Mouse (Mus musculus): ENCODE data around the gene Ina. TPM values are rescaled to one million over a fixed set of nuclear protein-coding genes. Genes with fewer than 3 reads are reported as not detected.

Ina gene
- 100 to 1,000 TPM; 170 to 180 TPM for total RNA-seq (2021)
- long read RNA-seq, experiment 1, transcript Ina-201 (3 exons, 3,240 nt) = major isoform, 138 of 146 reads
- long read RNA-seq, experiment 1, partial matches to known transcripts = 1 of 146 reads
- long read RNA-seq, experiment 1, other reads (novel, unspliced or antisense) = 7 of 146 reads
- long read RNA-seq, experiment 2, transcript Ina-201 (3 exons, 3,240 nt) = major isoform, 223 of 240 reads
- long read RNA-seq, experiment 2, partial matches to known transcripts = 2 of 240 reads
- long read RNA-seq, experiment 2, other reads (novel, unspliced or antisense) = 15 of 240 reads

DNA sequence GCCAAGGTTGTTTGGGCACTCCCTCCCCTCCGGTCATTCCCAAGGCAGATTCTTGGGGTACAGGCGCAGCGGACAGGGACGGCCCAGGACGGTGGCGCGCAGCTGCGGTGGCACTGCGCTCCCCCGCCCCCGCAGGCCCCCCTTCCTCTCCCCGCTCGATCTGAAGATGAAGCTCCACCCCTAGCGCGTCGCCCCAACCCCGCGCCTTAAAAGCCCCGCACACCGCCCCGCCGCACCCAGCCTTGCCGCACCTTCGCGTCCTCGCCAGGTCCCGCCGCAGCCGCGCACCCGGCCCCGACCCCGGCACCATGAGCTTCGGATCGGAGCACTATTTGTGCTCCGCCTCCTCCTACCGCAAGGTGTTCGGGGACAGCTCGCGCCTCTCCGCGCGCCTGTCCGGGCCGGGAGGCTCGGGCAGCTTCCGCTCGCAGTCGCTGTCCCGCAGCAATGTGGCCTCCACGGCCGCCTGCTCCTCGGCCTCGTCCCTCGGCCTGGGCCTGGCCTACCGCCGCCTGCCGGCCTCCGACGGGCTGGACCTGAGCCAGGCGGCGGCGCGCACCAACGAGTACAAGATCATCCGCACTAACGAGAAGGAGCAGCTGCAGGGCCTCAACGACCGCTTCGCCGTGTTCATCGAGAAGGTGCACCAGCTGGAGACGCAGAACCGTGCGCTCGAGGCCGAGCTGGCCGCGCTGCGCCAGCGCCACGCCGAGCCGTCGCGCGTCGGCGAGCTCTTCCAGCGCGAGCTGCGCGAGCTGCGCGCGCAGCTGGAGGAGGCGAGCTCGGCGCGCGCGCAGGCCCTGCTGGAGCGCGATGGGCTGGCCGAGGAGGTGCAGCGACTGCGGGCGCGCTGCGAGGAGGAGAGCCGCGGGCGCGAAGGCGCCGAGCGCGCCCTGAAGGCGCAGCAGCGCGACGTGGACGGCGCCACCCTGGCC, at the start of gene Ina, which contains the start of gene Nt5c2:
Gene Ina, plus strand, starts transcription at position 252 of the 935 bp plus-strand sequence.
Gene Nt5c2, minus strand, starts transcription at position 707 of the 935 bp plus-strand sequence.
- H3K4me3 ChIP-seq = peak within 1 kb of the TSS; percentile 81
- peak; percentile 32; the same call in 1 of the 2 replicates for TF ChIP-seq CTCF (conservative IDR thresholded peaks at IDR 0.05)
- peak within 1 kb of the TSS; percentile 99 for H3K27ac ChIP-seq
- peak; percentile 70 to 74 for DNase-seq (ENCODE audit: low spot score in 2 of 2)

DNA sequence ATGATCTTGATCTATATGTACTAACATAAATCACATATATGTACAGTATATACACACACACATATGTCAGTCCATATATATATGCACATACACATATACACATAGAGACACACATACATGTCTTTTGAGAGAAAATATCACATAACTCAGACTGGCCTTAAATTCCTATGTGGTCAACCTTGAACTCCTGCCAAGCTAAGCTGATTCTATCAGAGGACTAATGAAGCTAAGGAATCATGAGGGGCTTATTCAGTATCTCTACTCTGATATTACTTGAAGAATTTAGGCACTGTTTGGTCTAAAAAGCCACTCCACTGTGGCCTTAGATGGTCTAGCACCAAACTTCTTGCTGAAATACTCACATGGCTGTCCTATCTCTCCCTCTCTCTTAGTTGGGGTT, 49.0 kb upstream of the Ina start:
- no peak overlapping the region for H3K4me3 ChIP-seq
- no peak overlapping the region for H3K27ac ChIP-seq
- no peak for DNase-seq (ENCODE audit: low spot score in 2 of 2)
- no peak for TF ChIP-seq CTCF (conservative IDR thresholded peaks at IDR 0.05)

DNA sequence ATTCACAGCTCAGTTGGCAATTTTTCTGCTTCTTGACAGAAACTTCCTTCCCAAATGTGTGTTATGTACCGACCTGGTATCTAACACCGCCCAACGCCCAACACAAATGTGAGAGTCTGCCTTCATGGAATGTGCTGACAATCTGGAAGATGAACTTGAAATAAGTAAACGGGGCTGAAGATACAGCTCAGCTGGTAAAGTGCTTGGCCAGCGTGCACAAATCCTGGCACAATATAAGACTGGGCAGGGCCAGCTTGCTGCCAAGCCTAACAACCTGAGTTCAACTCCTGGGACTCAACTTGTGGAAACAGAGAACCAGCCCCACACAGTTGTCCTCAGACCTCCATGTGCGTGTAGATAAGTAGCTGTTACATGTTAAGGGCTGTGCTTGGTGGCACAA, 48.2 kb upstream of the Ina start:
- DNase-seq (ENCODE audit: low spot score in 2 of 2) = no peak
- H3K27ac ChIP-seq = no peak overlapping the region
- TF ChIP-seq CTCF (conservative IDR thresholded peaks at IDR 0.05) = no peak
- no peak overlapping the region for H3K4me3 ChIP-seq

DNA sequence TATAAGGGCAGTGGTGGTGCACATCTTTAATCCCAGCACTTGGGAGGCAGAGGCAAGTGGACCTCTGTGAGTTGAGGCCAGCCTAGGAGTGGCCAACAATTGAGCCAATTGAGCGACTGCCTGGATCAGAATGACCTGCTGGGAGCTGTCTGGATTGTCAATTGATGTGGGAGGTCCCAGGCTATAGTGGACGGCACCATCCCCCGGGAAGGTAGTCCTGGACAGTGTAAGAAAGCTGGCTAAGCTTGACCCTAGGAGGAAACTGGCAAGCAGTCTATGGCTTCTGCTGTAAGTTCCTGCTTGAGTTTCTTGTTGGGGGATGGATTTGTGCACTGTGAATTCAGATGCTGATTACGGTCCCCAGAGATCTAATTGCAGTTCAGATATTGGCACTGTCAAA, 46.6 kb upstream of the Ina start:
- no peak for TF ChIP-seq CTCF (conservative IDR thresholded peaks at IDR 0.05)
- no peak overlapping the region for H3K27ac ChIP-seq
- DNase-seq (ENCODE audit: low spot score in 2 of 2) = no peak
- no peak overlapping the region for H3K4me3 ChIP-seq

DNA sequence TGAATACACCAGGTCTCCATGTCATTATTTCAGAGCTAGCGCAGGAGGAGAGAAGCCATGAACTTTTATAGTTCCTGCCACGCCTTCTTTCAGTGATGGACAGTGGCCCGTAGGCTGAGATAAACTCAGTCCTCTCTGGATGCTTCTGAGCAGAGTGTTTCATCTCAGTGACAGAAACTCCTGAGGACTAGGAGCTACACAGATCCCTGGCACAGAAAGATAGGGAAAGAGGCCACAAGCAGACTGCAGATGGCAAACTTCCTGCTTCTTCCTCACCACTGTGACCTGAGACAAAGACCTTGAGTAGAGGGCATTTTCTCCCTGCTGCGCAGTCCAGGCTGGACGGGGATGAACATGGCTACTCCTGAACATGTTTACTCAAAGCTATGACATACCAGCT, 45.7 kb upstream of the Ina start:
- Histone ChIP-seq H3K27ac (peak overlapping the region; percentile 96), H3K4me3 (no peak overlapping the region)
- TF ChIP-seq CTCF (conservative IDR thresholded peaks at IDR 0.05) = no peak
- DNase-seq (ENCODE audit: low spot score in 2 of 2) = no peak

DNA sequence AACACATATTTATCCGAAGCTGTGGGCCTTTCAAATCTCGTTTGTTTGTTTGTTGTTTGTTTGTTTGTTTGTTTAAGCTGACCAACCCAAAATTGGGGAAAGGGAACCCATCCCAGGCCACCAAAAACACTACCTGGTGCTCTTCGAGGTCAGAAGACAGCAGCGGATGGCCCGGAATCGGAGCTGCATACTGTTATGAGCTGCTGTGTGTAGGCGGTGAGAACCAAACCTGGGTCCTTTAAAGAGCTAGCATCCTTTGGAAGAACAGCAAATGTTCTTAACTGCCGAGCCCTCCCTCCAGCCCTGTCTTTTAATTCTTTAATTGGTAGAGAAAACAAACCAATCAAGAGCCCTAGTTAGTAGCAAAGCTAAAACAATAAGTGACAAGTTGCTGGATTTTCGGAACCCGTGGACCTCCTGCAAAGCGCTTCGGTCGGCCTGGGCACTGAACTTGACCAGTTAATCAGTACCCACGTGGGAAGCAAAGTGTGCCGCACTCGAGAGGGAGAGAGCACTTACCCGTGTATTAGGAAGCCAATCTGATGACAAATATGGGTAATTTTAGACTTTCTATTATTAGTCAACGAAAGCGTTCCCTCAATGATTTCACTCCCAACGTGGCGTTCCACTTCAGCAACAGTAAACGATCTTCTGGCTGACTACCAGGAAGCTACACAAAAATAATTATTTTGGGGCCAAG, 45.1 kb upstream of the Ina start:
- H3K4me3 ChIP-seq = peak overlapping the region; percentile 22; the same call in 1 of the 2 replicates
- no peak for DNase-seq (ENCODE audit: low spot score in 2 of 2)
- TF ChIP-seq CTCF (conservative IDR thresholded peaks at IDR 0.05) = no peak
- H3K27ac ChIP-seq = peak overlapping the region; percentile 96

DNA sequence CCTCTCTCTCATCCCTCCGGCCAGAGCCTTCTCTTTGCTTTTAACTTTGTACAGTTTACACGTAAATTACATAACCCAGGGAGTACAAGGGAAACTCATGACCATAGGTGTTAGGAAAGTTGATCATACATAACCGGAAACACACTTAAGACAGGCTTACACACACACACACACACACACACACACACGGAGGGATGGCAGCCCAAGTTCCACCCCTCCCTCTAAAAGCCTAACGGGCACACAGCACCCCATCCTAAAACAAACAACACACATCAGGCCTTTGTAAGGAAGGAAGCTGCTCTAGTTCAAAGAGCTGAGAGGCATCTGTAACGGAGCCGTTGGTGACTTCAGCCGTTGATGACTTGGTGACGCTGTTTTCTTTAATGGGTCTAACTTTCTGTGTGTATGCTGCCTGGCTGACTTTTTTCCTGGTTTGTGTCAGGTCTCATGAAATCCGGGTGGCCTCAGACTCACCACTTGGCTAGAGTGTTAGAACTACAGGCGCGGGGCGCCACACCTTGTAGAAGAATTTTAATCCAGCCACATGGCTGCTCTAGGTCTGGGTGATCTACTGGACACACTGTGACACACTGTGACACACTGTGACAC, 44.3 kb upstream of the Ina start:
- TF ChIP-seq CTCF (conservative IDR thresholded peaks at IDR 0.05) = no peak
- Histone ChIP-seq H3K4me3 (peak overlapping the region; percentile 22; the same call in 1 of the 2 replicates), H3K27ac (peak overlapping the region; percentile 96)
- DNase-seq (ENCODE audit: low spot score in 2 of 2) = no peak

DNA sequence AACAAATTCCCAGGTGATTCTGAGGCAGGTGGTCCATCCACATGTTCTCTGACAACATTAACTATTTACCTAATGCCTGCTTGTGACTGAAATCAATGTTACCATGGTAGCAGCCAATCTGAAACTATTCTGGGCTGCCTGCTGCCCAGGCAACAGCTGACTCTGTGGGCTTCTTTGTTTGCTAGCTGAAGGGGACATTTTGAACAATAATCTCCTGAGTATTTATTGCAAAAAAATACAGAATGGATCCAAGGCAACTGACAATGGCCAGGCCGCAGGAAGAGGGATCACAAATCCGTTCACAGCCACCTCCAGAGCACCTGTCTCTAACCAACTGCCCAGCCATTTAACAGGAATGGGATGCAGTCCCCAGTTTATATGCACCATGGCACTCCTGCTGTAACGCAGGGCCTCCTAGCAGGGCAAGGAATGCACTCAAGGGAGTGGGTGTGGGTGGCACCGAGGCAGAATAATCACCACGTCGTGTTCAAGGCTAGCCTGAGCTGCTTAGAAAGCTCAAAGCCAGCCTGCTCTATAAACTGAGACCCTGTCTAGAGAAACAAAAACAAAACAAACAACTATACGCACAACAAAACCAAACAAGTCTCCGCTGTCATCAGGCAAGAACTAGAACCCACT, 43.3 kb upstream of the Ina start:
- peak; percentile 42 to 51 for DNase-seq (ENCODE audit: low spot score in 2 of 2)
- TF ChIP-seq CTCF (conservative IDR thresholded peaks at IDR 0.05) = no peak
- Histone ChIP-seq H3K4me3 (no peak overlapping the region), H3K27ac (peak overlapping the region; percentile 96)

DNA sequence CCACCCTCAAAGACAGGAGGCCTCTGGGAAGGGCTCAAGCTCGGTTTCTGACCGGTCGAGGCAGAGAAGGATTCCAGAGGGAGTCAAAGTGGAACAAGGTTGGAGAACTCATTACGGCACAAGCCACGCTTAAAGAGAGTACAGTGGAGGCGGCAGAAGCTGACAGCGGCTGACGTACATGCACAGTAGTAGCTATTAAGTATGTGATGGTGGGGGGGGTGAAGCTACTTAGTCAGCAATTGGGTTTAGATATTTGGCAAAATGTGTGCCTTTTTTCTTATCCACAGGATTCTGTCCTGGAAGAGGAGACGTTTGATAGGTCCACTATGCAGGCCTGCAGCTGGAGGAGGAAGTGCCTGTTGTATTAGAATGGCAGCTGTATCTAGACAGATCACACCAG, 42.8 kb upstream of the Ina start:
- no peak for DNase-seq (ENCODE audit: low spot score in 2 of 2)
- Histone ChIP-seq H3K4me3 (no peak overlapping the region), H3K27ac (peak overlapping the region; percentile 96)
- TF ChIP-seq CTCF (conservative IDR thresholded peaks at IDR 0.05) = no peak

DNA sequence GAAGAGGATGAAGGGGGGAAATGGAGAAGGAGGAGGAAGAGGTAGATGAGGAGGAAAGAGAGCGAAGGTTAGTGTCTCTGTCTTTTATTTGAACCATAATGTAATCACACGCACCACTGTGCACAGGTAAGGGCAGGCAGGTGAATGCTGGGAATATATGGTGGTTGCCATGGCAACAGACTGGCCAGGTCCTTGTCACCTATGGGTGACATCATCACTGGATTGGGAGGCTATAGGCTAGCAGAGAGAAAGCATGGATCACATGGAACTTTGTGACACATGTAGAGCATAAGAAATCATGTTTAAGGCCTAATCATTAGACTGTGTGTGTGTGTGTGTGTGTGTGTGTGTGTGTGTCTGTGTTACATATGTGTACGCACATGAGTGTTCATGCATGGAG, 42.3 kb upstream of the Ina start:
- H3K27ac ChIP-seq = peak overlapping the region; percentile 96
- no peak overlapping the region for H3K4me3 ChIP-seq
- TF ChIP-seq CTCF (conservative IDR thresholded peaks at IDR 0.05) = no peak
- no peak for DNase-seq (ENCODE audit: low spot score in 2 of 2)

DNA sequence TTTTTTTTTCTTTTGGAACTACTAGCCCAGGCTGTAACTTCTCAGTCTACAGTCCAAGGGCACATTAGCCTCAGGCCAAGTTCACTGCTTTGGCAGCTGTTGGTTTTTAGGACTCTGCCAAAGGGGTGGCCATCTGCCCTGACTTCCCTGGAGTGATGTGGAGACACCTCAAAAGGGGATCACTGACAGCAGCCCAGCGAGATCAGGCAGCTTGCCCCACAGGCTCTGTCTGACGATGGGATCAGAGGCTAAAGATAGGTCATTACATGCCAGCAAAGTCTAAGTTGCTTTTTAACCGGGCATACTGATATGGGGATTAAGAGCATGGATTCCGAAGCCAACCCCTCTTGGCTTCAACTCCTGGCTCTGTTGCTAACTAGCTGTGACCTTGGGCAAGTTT, 38.9 kb upstream of the Ina start:
- H3K27ac ChIP-seq = no peak overlapping the region
- no peak for DNase-seq (ENCODE audit: low spot score in 2 of 2)
- no peak overlapping the region for H3K4me3 ChIP-seq
- TF ChIP-seq CTCF (conservative IDR thresholded peaks at IDR 0.05) = no peak

DNA sequence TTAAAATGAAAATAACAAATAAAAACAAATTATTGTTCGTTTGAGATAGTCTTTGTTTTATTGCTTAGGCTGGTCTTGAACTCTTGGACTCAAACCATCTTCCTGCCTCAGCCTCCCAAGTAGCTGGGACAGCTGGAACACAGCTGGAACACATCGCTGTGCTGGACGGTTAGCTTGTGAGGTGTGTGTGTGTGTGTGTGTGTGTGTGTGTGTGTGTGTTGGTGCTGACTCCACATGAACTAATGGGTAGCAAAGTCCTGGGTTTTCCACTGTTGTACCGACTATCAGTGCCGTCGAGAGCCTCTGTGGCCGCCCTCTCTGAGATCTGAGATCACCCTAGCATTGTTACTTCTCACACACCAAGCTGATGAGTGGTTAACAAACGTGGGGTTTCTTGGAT, 38.5 kb upstream of the Ina start:
- H3K27ac ChIP-seq = no peak overlapping the region
- no peak for TF ChIP-seq CTCF (conservative IDR thresholded peaks at IDR 0.05)
- no peak overlapping the region for H3K4me3 ChIP-seq
- DNase-seq (ENCODE audit: low spot score in 2 of 2) = no peak

All from layer of hippocampus, adult 2 months (tissue).